Mouse (Mus musculus) kidney, adult 2 months (tissue): ENCODE measurements around the gene Clec3a.

Experiments used
- CTCF ChIP-seq: fragments of 200-500 bp; conservative IDR thresholded peaks from 2 replicates; pipeline ENCODE4 v1.5.1; 2011; ENCODE audit warnings: low read depth, mild to moderate bottlenecking, control low read depth, low read length, moderate library complexity, mixed read lengths; ENCODE audit not compliant: insufficient read depth, insufficient read length
- POLR2A ChIP-seq: fragments of 200-500 bp; IDR thresholded peaks from one replicate; pipeline ENCODE4 v1.6.1; 2011; ENCODE audit warnings: low read depth, low read length, control low read depth

DNA sequence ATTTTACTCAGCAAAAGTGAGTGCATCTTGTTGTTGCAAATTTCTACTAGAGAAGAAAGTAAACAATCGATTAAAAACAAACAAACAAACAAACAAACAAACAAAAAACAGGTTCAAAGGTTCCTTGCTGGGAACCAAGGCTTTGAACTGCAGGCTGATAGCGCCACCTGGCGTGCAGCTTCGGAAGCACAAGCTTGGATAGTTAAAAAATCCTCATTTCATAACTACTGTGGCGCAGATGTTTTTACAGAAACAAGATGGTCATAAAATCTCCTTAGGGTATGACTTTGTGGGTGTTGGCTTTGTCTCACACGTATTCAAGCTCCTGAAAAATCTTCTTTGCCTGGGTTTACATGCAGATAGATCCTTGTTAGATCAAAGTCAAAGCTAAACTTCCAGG lies 20.4 kb downstream of the Clec3a start:
- TF ChIP-seq CTCF (peak; percentile 81), POLR2A (no peak)
